Mouse (Mus musculus) cerebellum, postnatal 4 days (tissue): ENCODE data around the gene Aifm2.

Experiments used
- DNase-seq, 2 experiments: peaks; one replicate each; pipeline ENCODE4 v3.0.0; 2022; ENCODE audit warnings: low spot score in 2 of 2, mixed read lengths in 1 of 2

The Aifm2 gene

DNA sequence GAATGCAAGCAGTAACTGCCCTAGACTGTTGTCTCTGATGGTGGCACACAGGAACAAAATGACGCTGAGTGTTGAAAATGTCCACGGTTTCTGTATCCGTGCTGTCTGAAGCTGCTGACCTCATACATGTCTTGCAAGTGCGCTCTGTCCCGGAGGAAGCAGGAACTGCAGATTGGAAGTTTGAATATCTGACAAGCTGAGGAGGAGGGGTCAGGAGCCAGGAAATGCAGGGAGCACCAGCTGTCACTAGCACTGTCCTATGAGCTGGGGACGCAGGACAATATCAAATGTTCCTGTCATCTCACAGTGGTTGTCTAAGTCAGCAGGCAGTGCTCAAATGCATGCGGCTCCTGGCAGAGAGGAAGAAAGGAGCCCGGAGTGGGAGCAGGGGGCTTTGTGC, 49.6 kb downstream of the Aifm2 start:
- DNase-seq: no peak

DNA sequence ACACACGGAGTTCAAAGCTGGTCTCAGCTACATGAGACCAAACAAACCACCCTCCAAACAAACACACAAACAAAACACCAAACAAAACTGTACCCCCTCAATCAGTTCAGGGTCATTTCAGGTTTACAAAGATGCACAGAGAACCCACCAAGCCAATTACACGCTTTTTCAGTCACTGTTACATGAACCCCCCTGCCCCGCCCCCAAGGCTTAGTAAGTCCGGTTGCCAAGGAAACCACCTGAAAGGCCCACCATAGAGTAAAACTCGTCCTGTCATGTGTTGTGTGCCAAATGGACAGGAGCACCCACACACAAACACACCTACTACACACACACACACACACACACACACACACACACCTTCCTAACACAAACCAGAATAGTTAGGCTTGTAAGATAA, 50.5 kb downstream of the Aifm2 start:
- no peak for DNase-seq

- DNase-seq: no peak
Measured at GRCm38 (mm10) chr10:61766806-61767205, 51.7 kb downstream of the Aifm2 start.

- peak in 1 of 2 experiments; percentile 23 for DNase-seq
Measured at GRCm38 (mm10) chr10:61781461-61782128, 66.5 kb downstream of the Aifm2 start.

DNA sequence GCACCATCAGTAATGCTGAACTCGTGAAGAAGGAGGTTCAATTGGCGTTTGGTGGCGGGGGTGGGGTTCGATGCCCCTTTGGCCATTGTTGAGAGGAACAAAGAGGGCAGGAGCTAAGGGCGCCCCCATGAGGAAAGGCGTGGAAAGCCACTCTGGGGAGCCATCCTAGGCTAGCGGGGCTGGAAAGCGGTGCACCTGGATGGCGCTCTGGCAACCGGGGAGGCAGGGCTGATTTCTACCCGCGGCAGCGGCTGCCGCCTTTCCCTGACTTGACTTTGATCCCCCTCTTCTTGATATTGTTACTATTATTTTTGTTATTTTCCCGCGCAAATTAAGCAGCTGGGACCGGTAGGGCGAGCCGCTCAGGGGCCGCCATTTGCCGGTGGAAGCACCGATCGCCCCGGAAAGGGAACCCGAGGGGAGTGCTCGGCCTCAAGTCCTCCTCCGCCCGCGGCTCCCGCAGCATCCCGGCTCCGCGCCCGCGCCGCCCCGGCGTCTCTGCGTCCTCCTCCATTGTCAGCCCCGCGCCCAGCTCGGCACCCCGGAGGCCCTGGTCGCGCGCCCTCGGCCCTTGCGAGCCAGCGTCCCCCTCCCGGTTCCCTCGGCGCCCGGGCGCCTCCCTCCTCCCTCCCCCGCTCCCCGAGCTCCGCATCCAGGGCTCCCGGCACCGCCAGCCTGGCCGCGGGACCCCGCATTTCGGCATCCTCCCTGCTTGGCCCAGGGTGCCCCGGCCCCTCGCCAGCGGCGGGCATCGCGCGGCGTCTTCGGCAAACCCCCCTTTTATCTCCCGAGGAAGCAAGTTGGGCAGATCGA, 67.9 kb downstream of the Aifm2 start:
- peak; percentile 36 to 77 for DNase-seq

- peak; percentile 76 to 87 for DNase-seq
Measured at GRCm38 (mm10) chr10:61783621-61784251, 68.7 kb downstream of the Aifm2 start, which contains the start of gene H2afy2. H2afy2 (minus strand) TSS chr10:61784147.

DNA sequence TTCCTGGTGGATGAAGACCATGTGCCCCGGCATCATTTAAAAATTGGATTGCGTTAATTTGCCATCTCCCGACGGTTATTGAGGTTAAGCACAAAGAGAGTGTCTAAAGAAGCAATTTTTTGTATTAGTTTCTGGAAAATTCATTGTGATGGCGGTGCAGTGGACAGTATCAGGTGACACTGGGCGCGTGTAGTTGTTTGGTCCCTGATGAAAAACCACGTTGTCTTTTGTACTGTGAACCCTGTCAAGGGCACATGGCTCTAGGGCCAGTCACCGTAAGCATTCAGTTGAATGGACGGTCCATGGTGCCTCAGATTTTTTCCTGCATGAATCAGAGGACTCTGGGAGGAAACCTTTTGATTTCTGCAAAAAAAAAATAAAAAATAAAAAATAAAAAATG, 69.4 kb downstream of the Aifm2 start:
- no peak for DNase-seq

GRCm38 (mm10) chr10:61787541-61788313, 72.7 kb downstream of the Aifm2 start:
- DNase-seq: no peak

GRCm38 (mm10) chr10:61788499-61788898, 73.4 kb downstream of the Aifm2 start:
- DNase-seq: no peak
